Mouse (Mus musculus) lung, postnatal 36 days (tissue): Measurements from ENCODE around the gene Trappc2l.
A peak's percentile ranks its signal among the peaks of the same experiment; 100 is the strongest.
"Not testable (repeated sequence)": the region's sequence is repeated elsewhere in the genome, so short reads cannot be mapped to it uniquely, and the experiment has no call there.

Experiments used
- DNase-seq: peaks from one replicate; pipeline ENCODE4 v3.0.0; 2022; ENCODE audit warnings: mixed read lengths

Trappc2l gene

GRCm38 (mm10) chr8:122626896-122627295, 15.5 kb downstream of the Trappc2l start:
- DNase-seq = no peak

- no peak for DNase-seq
These were observed 17.9 kb downstream of the Trappc2l start for GRCm38 (mm10) chr8:122629388-122629787.

- DNase-seq = no peak
These were observed 19.3 kb downstream of the Trappc2l start for GRCm38 (mm10) chr8:122630696-122631095.

GRCm38 (mm10) chr8:122632134-122632533, 20.7 kb downstream of the Trappc2l start:
- DNase-seq = not testable (repeated sequence)

GRCm38 (mm10) chr8:122633205-122633604, 21.8 kb downstream of the Trappc2l start:
- DNase-seq = no peak

GRCm38 (mm10) chr8:122635878-122636802, 24.7 kb downstream of the Trappc2l start:
- DNase-seq = peak; percentile 37

GRCm38 (mm10) chr8:122636803-122637175, 25.3 kb downstream of the Trappc2l start:
- DNase-seq = no peak

- no peak for DNase-seq
These were observed 25.8 kb downstream of the Trappc2l start for GRCm38 (mm10) chr8:122637230-122637629.

- DNase-seq = no peak
These were observed 27.2 kb downstream of the Trappc2l start for GRCm38 (mm10) chr8:122638601-122639000.

- peak; percentile 79 for DNase-seq
These were observed 28.2 kb downstream of the Trappc2l start for GRCm38 (mm10) chr8:122639521-122640248.

GRCm38 (mm10) chr8:122640825-122641224, 29.4 kb downstream of the Trappc2l start:
- no peak for DNase-seq

GRCm38 (mm10) chr8:122641406-122641805, 30.0 kb downstream of the Trappc2l start:
- DNase-seq = no peak

- peak; percentile 83 for DNase-seq
These were observed 30.6 kb downstream of the Trappc2l start for GRCm38 (mm10) chr8:122642071-122642470.

- no peak for DNase-seq
These were observed 32.9 kb downstream of the Trappc2l start for GRCm38 (mm10) chr8:122644175-122644954.

GRCm38 (mm10) chr8:122646337-122646736, 34.9 kb downstream of the Trappc2l start:
- DNase-seq = no peak

- DNase-seq = no peak
These were observed 36.9 kb downstream of the Trappc2l start for GRCm38 (mm10) chr8:122648192-122648970.

- DNase-seq = no peak
These were observed 40.0 kb downstream of the Trappc2l start for GRCm38 (mm10) chr8:122651326-122651921.

GRCm38 (mm10) chr8:122652643-122653042, 41.2 kb downstream of the Trappc2l start:
- DNase-seq = no peak

- DNase-seq = peak; percentile 90
These were observed 43.3 kb downstream of the Trappc2l start for GRCm38 (mm10) chr8:122654768-122655167.

GRCm38 (mm10) chr8:122656056-122656999, 44.9 kb downstream of the Trappc2l start:
- peak; percentile 95 for DNase-seq
